Mouse (Mus musculus) limb, embryonic 13.5 days (tissue): ENCODE measurements around the gene Prepl. TPM values are rescaled to one million over a fixed set of nuclear protein-coding genes. Genes with fewer than 3 reads are reported as not detected.

Experiments
- ATAC-seq: fragments of 200-750 bp; cut with Nextera tagmentation; 2 replicates; pipeline ENCODE4 v1.8.0; 2017; ENCODE audit warnings: low read depth, moderate number of reproducible peaks, moderate TSS enrichment; ENCODE audit not compliant: low FRiP score
- H3K27ac ChIP-seq: fragments of 300-500 bp; sonication (generic); 2 replicates; pipeline ENCODE4 v1.5.1; 2015; ENCODE audit warnings: inconsistent platforms, mild to moderate bottlenecking, moderate library complexity
- H3K27me3 ChIP-seq: fragments of 300-500 bp; sonication (generic); 2 replicates; pipeline ENCODE4 v1.6.1; 2015; ENCODE audit warnings: mild to moderate bottlenecking, inconsistent platforms
- H3K36me3 ChIP-seq: fragments of 300-500 bp; sonication (generic); 2 replicates; pipeline ENCODE4 v1.6.1; 2015; ENCODE audit warnings: inconsistent platforms, mild to moderate bottlenecking, moderate library complexity
- H3K4me1 ChIP-seq: fragments of 300-500 bp; sonication (generic); 2 replicates; pipeline ENCODE4 v1.6.1; 2015; ENCODE audit warnings: inconsistent platforms
- H3K4me2 ChIP-seq: fragments of 300-500 bp; sonication (generic); replicated peaks from 2 replicates; pipeline ENCODE4 v1.6.1; 2015; ENCODE audit warnings: inconsistent platforms, mild to moderate bottlenecking, moderate library complexity
- H3K4me3 ChIP-seq: fragments of 300-500 bp; sonication (generic); 2 replicates; pipeline ENCODE4 v1.5.1; 2015; ENCODE audit warnings: moderate library complexity, mild to moderate bottlenecking, inconsistent platforms
- H3K9ac ChIP-seq: fragments of 300-500 bp; sonication (generic); 2 replicates; pipeline ENCODE4 v1.6.1; 2015; ENCODE audit warnings: mild to moderate bottlenecking, inconsistent platforms
- H3K9me3 ChIP-seq: fragments of 300-500 bp; sonication (generic); 2 replicates; pipeline ENCODE4 v1.6.1; 2016; ENCODE audit warnings: inconsistent platforms
- WGBS: fragments of 180-500 bp; shearing (Covaris S2); methylation state at CpG from one replicate; pipeline ENCODE4 v1.1.7; 2015; 5-methylcytosine and 5-hydroxymethylcytosine counted together
- polyA plus RNA-seq: library from polyadenylated mRNA; unstranded; fragments of >200 nt; fragmentation: Nextera tagmentation; extraction: Ambion mirVana; gene quantifications from 2 replicates; pipeline ENCODE4 v1.2.1, GENCODE M21; 2015

Prepl gene
- polyA plus RNA-seq, result 25.8 and 29.6 TPM in 2 replicates

GRCm38 (mm10) chr17:85090120-85091099, at the start of gene Prepl, which contains the start of gene Camkmt:
Gene Prepl (minus strand): TSS chr17:85090241.
Gene Camkmt (plus strand): TSS chr17:85090552.
- peaks cover 12% of the 10 kb centered on the region for H3K4me1 ChIP-seq
- peak; percentile 99 for ATAC-seq
- no peaks in the 10 kb centered on the region for H3K9me3 ChIP-seq
- WGBS, result under 1% methylated on average over 58 of the region's 63 CpGs
- H3K27ac ChIP-seq, result peak within 1 kb of the TSS; percentile 79
- H3K4me2 ChIP-seq, result peak within 1 kb of the TSS; percentile 83
- peak within 1 kb of the TSS; percentile 78 for H3K9ac ChIP-seq
- peak within 1 kb of the TSS; percentile 91 for H3K4me3 ChIP-seq
- H3K36me3 ChIP-seq, result no peaks in the 10 kb centered on the region
- no peaks in the 10 kb centered on the region for H3K27me3 ChIP-seq

DNA sequence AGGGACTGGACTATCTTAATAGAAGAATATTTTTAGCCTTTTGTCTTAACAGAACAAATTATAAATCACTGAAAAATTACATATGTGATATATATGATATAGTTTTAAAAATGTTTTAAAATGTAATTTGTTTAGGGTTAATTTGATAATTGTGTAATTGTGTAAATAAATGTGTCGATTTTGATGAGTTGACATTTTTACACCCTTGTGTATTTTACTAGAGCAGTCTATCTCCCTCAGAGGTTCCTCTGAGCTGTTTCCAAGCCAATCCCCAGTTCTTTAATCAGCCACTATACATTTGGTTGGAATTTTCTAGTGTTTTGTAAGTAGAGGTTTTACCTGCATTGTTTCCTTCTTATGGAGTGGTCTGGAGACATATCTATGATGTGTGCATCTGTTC, 48.4 kb upstream of the Prepl start:
- Histone ChIP-seq H3K4me1 (no peaks in the 10 kb centered on the region), H3K36me3 (no peaks in the 10 kb centered on the region), H3K9ac (no peak overlapping the region), H3K27me3 (no peaks in the 10 kb centered on the region), H3K27ac (no peak overlapping the region), H3K9me3 (no peaks in the 10 kb centered on the region), H3K4me3 (no peak overlapping the region), H3K4me2 (no peak overlapping the region)
- ATAC-seq, result no peak
- 73% methylated on average over 1 of the region's 1 CpGs for WGBS

DNA sequence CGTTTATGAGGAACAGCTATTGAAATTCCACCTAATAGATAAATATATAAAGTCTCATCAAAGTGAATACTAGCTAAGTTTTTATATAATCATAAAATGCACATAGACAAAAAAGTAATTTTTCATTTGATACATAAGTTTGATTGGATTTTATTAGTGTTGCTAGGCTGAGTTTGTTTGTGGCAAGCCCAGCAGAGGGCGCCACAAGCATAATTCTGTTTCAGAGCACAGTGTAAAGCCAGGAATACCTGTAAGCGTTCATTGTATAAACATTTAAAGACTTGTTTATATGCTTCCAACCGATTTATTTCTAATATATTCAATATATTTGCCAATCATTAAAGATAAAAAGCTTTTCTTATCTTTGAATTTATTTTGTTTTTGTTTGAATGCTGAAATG, 26.6 kb upstream of the Prepl start:
- no peak overlapping the region for H3K4me2 ChIP-seq
- H3K4me3 ChIP-seq, result no peak overlapping the region
- no peaks in the 10 kb centered on the region for H3K9me3 ChIP-seq
- ATAC-seq, result no peak
- no peaks in the 10 kb centered on the region for H3K36me3 ChIP-seq
- no peak overlapping the region for H3K9ac ChIP-seq
- WGBS, result 32% methylated on average over 4 of the region's 4 CpGs
- H3K4me1 ChIP-seq, result no peaks in the 10 kb centered on the region
- no peaks in the 10 kb centered on the region for H3K27me3 ChIP-seq
- H3K27ac ChIP-seq, result no peak overlapping the region

DNA sequence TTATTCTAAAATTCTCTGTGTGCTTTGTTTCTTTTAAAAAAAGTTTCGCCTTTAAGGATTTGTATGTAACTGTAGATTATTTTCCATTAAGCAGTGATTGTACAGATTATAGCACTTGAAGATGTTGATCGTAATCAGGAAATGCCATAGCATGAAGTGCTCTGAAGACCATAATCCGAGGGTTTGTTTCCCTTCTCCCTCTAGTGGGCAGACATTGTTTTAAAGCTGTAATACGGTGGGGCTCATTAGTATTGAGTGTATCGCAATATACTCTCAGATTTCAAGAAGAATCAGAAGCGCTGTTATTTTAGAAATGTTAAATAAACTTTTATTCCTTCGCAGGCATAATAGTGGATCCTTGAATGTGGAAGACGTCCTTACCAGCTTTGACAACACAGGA, 23.4 kb upstream of the Prepl start:
- H3K36me3 ChIP-seq, result no peaks in the 10 kb centered on the region
- no peaks in the 10 kb centered on the region for H3K4me1 ChIP-seq
- no peak overlapping the region for H3K9ac ChIP-seq
- H3K27ac ChIP-seq, result no peak overlapping the region
- H3K9me3 ChIP-seq, result no peaks in the 10 kb centered on the region
- ATAC-seq, result no peak
- no peaks in the 10 kb centered on the region for H3K27me3 ChIP-seq
- no peak overlapping the region for H3K4me2 ChIP-seq
- no peak overlapping the region for H3K4me3 ChIP-seq
- WGBS, result 83% methylated on average over 8 of the region's 8 CpGs

GRCm38 (mm10) chr17:85110640-85111039, 20.6 kb upstream of the Prepl start:
- Histone ChIP-seq H3K36me3 (no peaks in the 10 kb centered on the region), H3K9me3 (no peaks in the 10 kb centered on the region), H3K4me1 (no peaks in the 10 kb centered on the region), H3K27ac (no peak overlapping the region), H3K27me3 (no peaks in the 10 kb centered on the region), H3K9ac (no peak overlapping the region), H3K4me3 (no peak overlapping the region), H3K4me2 (no peak overlapping the region)
- WGBS, result 97% methylated on average over 1 of the region's 1 CpGs
- ATAC-seq, result no peak

- peaks cover 12% of the 10 kb centered on the region for H3K36me3 ChIP-seq
- no peak overlapping the region for H3K9ac ChIP-seq
- no peak overlapping the region for H3K27ac ChIP-seq
- H3K27me3 ChIP-seq, result no peaks in the 10 kb centered on the region
- no peak overlapping the region for H3K4me2 ChIP-seq
- H3K9me3 ChIP-seq, result peaks cover 5% of the 10 kb centered on the region; the same call in 1 of the 2 replicates
- no peak for ATAC-seq
- WGBS, result 45% methylated on average over 2 of the region's 2 CpGs
- no peaks in the 10 kb centered on the region for H3K4me1 ChIP-seq
- H3K4me3 ChIP-seq, result no peak overlapping the region
Observed at GRCm38 (mm10) chr17:85103310-85103709, 13.3 kb upstream of the Prepl start.

GRCm38 (mm10) chr17:85101751-85102150, 11.7 kb upstream of the Prepl start:
- Histone ChIP-seq H3K4me1 (no peaks in the 10 kb centered on the region), H3K4me2 (no peak overlapping the region), H3K27ac (no peak overlapping the region), H3K36me3 (peaks cover 24% of the 10 kb centered on the region), H3K9ac (no peak overlapping the region), H3K27me3 (no peaks in the 10 kb centered on the region), H3K4me3 (no peak overlapping the region), H3K9me3 (peaks cover 10% of the 10 kb centered on the region; the same call in 1 of the 2 replicates)
- ATAC-seq, result no peak
- 85% methylated on average over 7 of the region's 7 CpGs for WGBS

DNA sequence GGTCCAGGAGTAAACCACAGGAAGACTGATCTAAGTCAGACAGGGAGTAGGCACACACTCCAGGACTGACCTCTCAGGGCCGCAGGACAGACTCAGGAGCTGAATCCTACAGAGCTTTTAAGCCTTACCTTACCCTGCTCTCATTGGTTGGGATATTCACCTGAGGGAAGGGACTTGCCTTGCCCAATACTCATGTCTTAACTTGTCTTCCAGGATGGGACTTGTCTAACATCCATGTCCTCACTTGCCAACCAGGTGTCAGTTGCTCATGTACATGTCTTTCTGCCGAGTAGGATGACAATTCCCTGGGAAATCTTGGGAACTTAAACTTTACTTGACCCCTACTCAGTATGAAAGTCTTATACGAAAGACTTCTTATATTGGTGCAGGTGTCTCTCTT, 10.2 kb upstream of the Prepl start:
- Histone ChIP-seq H3K27me3 (no peaks in the 10 kb centered on the region), H3K36me3 (peaks cover 24% of the 10 kb centered on the region), H3K9me3 (peaks cover 10% of the 10 kb centered on the region; the same call in 1 of the 2 replicates), H3K4me3 (no peak overlapping the region), H3K4me1 (no peaks in the 10 kb centered on the region), H3K9ac (no peak overlapping the region), H3K27ac (no peak overlapping the region), H3K4me2 (no peak overlapping the region)
- WGBS, result 78% methylated on average over 3 of the region's 3 CpGs
- no peak for ATAC-seq

DNA sequence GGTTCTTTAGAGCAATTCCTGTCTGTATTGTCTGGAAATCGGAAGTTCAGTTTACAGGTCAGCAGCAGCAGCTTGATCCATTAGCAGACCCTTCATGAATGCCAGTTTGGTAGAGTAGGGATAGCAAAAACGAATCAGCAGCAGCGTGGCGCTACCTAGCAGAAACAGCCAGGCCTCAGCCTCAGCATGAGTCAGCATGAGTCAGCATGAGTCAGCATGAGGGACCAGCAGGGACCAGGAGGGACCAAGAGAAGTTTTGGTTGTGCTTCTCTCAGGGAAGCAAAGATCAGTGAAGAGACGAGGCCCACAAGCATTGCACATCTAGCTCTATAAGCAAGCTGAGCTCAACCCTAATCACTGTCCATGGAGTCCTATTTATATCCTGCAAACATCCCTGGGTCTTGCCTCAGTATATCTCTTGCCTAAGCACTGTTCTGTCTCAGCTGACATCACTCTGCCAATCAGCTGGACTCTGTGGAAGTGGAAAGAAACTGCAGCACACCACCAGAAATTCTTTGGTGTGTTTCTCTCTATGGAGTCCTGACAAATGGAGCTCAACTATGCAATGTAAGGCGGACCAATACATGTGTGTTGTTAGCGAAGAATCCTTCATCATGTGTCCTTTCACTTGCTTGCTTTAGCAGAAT, 8.8 kb upstream of the Prepl start:
- H3K9ac ChIP-seq, result no peak overlapping the region
- no peak for ATAC-seq
- 90% methylated on average over 7 of the region's 7 CpGs for WGBS

DNA sequence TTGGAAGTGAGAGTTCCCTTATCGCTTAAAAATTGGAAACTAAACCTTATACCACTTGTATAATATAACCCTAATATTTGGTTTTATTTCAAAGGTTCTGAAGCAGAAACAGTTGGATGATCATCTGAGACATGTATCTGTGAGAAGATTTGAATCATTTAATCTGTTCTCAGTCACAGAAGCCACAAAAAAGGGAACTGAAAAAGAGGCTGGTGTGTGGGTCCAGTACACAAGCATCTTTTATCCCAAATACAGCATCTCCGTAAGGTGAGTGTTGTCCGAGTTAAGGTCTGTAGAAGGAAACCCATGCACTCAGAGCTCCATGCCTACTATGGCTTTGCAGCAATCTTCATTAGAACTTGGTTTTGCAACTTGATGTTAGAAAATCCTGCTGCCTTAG, 6.4 kb upstream of the Prepl start:
- ATAC-seq, result no peak
- Histone ChIP-seq H3K4me3 (no peak overlapping the region), H3K36me3 (peaks cover 24% of the 10 kb centered on the region), H3K4me1 (peaks cover 4% of the 10 kb centered on the region), H3K27me3 (no peaks in the 10 kb centered on the region), H3K27ac (no peak overlapping the region), H3K9ac (no peak overlapping the region), H3K4me2 (no peak overlapping the region), H3K9me3 (peaks cover 10% of the 10 kb centered on the region; the same call in 1 of the 2 replicates)
- 95% methylated on average over 3 of the region's 3 CpGs for WGBS

More for the DNA sequence above, 8.8 kb upstream of the Prepl start:
- Histone ChIP-seq H3K36me3 (peaks cover 24% of the 10 kb centered on the region), H3K27me3 (no peaks in the 10 kb centered on the region), H3K27ac (no peak overlapping the region), H3K4me2 (no peak overlapping the region), H3K4me3 (no peak overlapping the region), H3K9me3 (peaks cover 10% of the 10 kb centered on the region; the same call in 1 of the 2 replicates), H3K4me1 (no peaks in the 10 kb centered on the region)

- no peaks in the 10 kb centered on the region for H3K9me3 ChIP-seq
- H3K4me3 ChIP-seq, result no peak overlapping the region
- ATAC-seq, result no peak
- H3K36me3 ChIP-seq, result no peaks in the 10 kb centered on the region
- H3K4me2 ChIP-seq, result peak overlapping the region; percentile 83
- WGBS, result 90% methylated on average over 6 of the region's 6 CpGs
- no peak overlapping the region for H3K9ac ChIP-seq
- no peaks in the 10 kb centered on the region for H3K27me3 ChIP-seq
- H3K27ac ChIP-seq, result no peak overlapping the region
- peaks cover 12% of the 10 kb centered on the region for H3K4me1 ChIP-seq
Observed at GRCm38 (mm10) chr17:85091762-85092161, 1.7 kb upstream of the Prepl start.

- Histone ChIP-seq H3K9me3 (no peaks in the 10 kb centered on the region), H3K4me1 (peaks cover 12% of the 10 kb centered on the region), H3K27ac (peak overlapping the region; percentile 79), H3K4me2 (peak overlapping the region; percentile 83), H3K36me3 (no peaks in the 10 kb centered on the region), H3K9ac (peak overlapping the region; percentile 78), H3K4me3 (peak overlapping the region; percentile 91), H3K27me3 (no peaks in the 10 kb centered on the region)
- WGBS, result 1% methylated on average over 16 of the region's 16 CpGs
- ATAC-seq, result no peak
Observed at GRCm38 (mm10) chr17:85089621-85090020, 420 bp downstream of the Prepl start.
